Mouse (Mus musculus): Measurements from ENCODE around the gene Thap2. TPM values are rescaled to one million over a fixed set of nuclear protein-coding genes. Genes with fewer than 3 reads are reported as not detected.

Thap2 gene
- 34.5 TPM for polyA plus RNA-seq (2014; fragmentation: Illumina TruSeq; extraction: RNeasy Lipid Tissue Mini Kit (QIAGEN cat#74804); ENCODE audit: low read depth, low replicate concordance)

DNA sequence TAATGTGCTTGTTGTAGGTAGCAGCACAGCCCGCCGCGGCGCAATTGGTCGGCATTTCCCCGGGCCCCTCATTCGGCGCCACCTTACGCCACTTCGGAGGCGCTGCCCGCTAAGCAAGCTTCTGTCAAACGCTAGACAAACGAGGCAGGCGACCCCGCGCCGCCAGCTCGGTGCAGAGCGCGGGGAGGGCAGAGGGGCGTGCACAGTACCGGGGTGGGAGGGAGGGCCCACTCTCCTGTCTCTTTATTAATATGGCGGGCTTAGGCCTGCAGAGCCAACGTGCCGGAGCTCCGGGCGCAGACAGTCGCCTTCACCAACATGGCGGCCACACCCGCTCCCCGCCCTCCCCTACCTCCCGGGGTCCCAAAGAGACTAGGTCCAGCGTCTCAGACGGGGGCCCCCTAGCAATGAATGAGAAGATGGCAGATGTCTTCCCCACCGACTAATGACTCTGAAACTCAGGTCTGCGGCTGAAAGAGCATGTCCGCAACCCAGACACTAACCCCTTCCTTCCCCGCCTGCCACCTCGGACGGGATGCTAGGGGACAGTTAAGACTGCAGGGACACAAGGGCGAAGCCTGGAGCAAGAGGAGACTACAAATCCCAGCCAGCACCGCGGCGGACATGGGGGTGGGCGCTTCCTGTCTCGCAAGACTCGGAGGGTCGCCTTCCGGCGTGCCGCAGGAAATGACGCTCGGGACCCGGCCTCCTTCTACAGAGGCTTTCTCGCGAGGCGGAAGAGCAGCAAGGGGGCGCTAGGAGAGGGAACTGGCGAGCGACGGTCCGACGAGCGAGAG, at the start of gene Thap2, which contains the start of gene Zfc3h1:
Gene Thap2, minus strand, starts transcription at position 223 of the 797 bp plus-strand sequence.
Gene Zfc3h1, plus strand, starts transcription at position 739 of the 797 bp plus-strand sequence.

DNA sequence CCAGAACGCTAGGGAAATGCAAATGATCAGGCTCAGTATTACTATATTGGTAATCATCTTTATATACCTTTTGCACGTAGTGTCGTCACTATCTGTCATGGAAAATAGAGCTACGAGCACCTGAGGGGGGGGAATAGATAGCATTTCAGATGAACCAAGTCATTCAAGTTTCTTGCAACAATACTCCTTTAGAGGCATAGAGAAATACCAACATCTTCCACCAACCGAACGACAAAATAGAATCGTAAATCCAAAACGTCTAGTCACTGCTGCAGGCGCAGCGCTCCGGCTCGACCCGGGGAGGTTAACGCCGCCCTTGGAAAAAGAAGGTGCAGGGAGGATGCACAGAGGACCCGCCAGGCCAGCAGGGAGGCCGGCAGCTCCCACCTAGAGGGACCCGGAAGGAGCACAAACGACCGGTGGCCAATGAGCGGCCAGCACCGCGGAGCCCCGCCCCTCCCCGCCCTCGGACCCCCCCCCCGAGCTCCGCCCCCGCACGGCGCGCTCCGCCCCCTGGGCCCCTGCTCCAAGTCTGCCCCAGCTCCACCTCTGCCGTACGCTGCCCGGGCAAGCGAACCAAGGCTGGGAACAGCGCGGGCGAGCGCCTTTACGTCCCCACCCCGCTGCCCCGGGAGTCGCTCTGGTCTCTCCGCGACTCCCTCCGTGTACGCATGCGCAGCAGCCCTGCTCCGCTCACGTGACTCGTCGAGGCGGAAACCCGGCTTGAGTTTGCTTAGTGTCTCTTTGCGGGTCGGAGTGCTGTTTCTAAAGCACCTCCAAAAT, 22.2 kb downstream of the Thap2 start, which contains the start of gene Tmem19:
Gene Tmem19, minus strand, starts transcription at position 662 of the 783 bp plus-strand sequence.

Other genes with a start within 250 kb of the Thap2 start
- not detected for gene Tph2, start 199.4 kb downstream of the Thap2 start, polyA plus RNA-seq (2014; fragmentation: Illumina TruSeq; extraction: RNeasy Lipid Tissue Mini Kit (QIAGEN cat#74804); ENCODE audit: low read depth, low replicate concordance)
- 126 TPM for gene Tbc1d15, start 133.0 kb downstream of the Thap2 start, polyA plus RNA-seq (2014; fragmentation: Illumina TruSeq; extraction: RNeasy Lipid Tissue Mini Kit (QIAGEN cat#74804); ENCODE audit: low read depth, low replicate concordance)
- 120 TPM for gene Rab21, start 68.8 kb downstream of the Thap2 start, polyA plus RNA-seq (2014; fragmentation: Illumina TruSeq; extraction: RNeasy Lipid Tissue Mini Kit (QIAGEN cat#74804); ENCODE audit: low read depth, low replicate concordance)
- 45.3 TPM for gene Tmem19, start 21.9 kb downstream of the Thap2 start, polyA plus RNA-seq (2014; fragmentation: Illumina TruSeq; extraction: RNeasy Lipid Tissue Mini Kit (QIAGEN cat#74804); ENCODE audit: low read depth, low replicate concordance)
- 117 TPM for gene Zfc3h1, start 516 bp upstream of the Thap2 start, polyA plus RNA-seq (2014; fragmentation: Illumina TruSeq; extraction: RNeasy Lipid Tissue Mini Kit (QIAGEN cat#74804); ENCODE audit: low read depth, low replicate concordance)
- not detected for gene A930009A15Rik, start 185.5 kb upstream of the Thap2 start, polyA plus RNA-seq (2014; fragmentation: Illumina TruSeq; extraction: RNeasy Lipid Tissue Mini Kit (QIAGEN cat#74804); ENCODE audit: low read depth, low replicate concordance)
- gene Lgr5, start 203.3 kb upstream of the Thap2 start, polyA plus RNA-seq (2014; fragmentation: Illumina TruSeq; extraction: RNeasy Lipid Tissue Mini Kit (QIAGEN cat#74804); ENCODE audit: low read depth, low replicate concordance), result 41.7 TPM